Mouse (Mus musculus) testis, adult 2 months (tissue): Measurements from ENCODE around the gene Defb28.

Experiments used
- CTCF ChIP-seq: fragments of 200-500 bp; IDR thresholded peaks from 2 replicates; pipeline ENCODE4 v1.5.1; 2012; ENCODE audit warnings: low read depth, mild to moderate bottlenecking, inconsistent platforms, low read length, moderate library complexity; ENCODE audit not compliant: control insufficient read depth, insufficient read depth, insufficient replicate concordance
- POLR2A ChIP-seq: fragments of 200-500 bp; IDR thresholded peaks from 2 replicates; pipeline ENCODE4 v1.6.1; 2012; ENCODE audit warnings: low read depth, mild to moderate bottlenecking, inconsistent platforms, low read length, moderate library complexity; ENCODE audit not compliant: control insufficient read depth

DNA sequence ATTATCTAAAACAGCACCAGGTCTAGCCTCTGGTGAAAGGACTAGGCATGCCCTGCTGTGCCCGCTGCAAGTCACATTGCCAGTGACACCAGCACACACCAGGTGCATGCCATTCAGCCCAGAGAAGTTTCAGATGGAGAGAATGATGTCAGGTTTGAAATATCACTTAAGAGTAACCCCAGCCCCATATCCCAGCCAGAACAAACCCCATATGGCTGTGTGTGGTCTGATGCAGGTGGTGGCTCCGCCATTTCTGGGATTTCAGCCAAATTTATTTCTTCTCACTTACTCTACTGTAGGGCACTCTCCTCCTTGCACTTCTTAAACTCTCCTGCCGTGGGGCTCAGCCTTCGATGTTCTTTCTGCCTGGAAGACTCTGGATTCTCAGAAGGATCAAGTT lies 2.0 kb upstream of the Defb28 start:
- TF ChIP-seq POLR2A (no peak), CTCF (no peak)
